10 mouse cellular contexts compared by ENCODE assay signal in the genomic region with DNA sequence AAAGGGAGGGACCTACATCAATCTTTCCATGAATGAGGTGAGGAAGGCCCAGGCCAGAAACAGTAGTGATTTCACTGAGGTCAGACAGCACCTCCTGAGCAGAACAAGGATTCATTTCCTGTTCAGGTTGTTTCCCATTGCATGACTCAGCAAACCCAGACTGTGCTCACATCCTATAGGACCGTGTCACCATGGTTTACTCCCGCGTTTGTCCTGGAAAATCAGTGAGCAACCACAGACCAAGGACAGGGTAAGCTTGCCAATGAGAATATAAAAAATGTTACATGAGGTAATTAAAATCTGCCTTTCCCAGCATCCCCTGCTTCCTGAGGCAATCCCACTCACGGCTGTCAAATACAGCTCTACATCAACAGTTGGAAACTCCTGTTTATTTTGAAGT.
DNase-seq lines count a peak whose midpoint lies in the region; ATAC-seq and TF ChIP-seq lines count a peak whose summit lies in the region.
"Had no signal": no experiment of that assay in that cellular context is flagged by ENCODE, and none has a peak within 500 bp of the region (broad histone marks: within the 10 kb centered on the region; RNA-seq: fewer than 3 reads in every experiment).

No protein-coding gene starts in this region.

- H3K4me2 ChIP-seq in intestine, postnatal 0 days (replicated peaks; ENCODE audit: low read depth), result no peak overlapping the region
- H3K4me2 ChIP-seq in forebrain, embryonic 13.5 days, result no peak overlapping the region
- H3K4me2 ChIP-seq: heart, embryonic 15.5 days had no signal

- no peaks in the 10 kb centered on the region for H3K9me3 ChIP-seq in intestine, postnatal 0 days (ENCODE audit: control insufficient read depth)
- 0 out of 2 replicates have a peak, but pooled peaks cover 4% of the 10 kb centered on the region for H3K9me3 ChIP-seq in forebrain, embryonic 13.5 days (replicated peaks)
- H3K9me3 ChIP-seq: heart, embryonic 15.5 days had no signal

- no peak overlapping the region for H3K4me3 ChIP-seq in intestine, postnatal 0 days (ENCODE audit: low read depth, low read length)
- no peak overlapping the region for H3K4me3 ChIP-seq in forebrain, embryonic 13.5 days
- H3K4me3 ChIP-seq: heart, embryonic 15.5 days; megakaryocyte, embryonic 14.5 days had no signal

- H3K9ac ChIP-seq in intestine, postnatal 0 days (ENCODE audit: low read depth, low read length), result no peak overlapping the region
- no peak overlapping the region for H3K9ac ChIP-seq in forebrain, embryonic 13.5 days
- H3K9ac ChIP-seq: heart, embryonic 15.5 days had no signal

- 0 out of 2 replicates have a peak, but pooled peaks have one; percentile 41 for ATAC-seq in intestine, postnatal 0 days
- no peak for ATAC-seq in forebrain, embryonic 13.5 days

- peak; percentile 58 for DNase-seq in adrenal gland, adult 2 months
- no peak for DNase-seq in adrenal gland, adult 18-20 months (ENCODE audit: low spot score in 2 of 2)
- peak; percentile 3 to 10 for DNase-seq in left cerebral cortex, adult 18-20 months (ENCODE audit: low spot score in 2 of 2)
- DNase-seq in left cerebral cortex, postnatal 10 days (ENCODE audit: extremely low spot score in 1 of 2, low spot score in 2 of 2), result no peak
- peak; percentile 10 for DNase-seq in right cerebral cortex, postnatal 25 days
- DNase-seq in ovary, postnatal 10 days (ENCODE audit: low spot score), result no peak

- TF ChIP-seq CTCF in intestine, postnatal 0 days (IDR thresholded peaks at IDR 0.05; ENCODE audit: low read depth), result no peak

- 63% methylated on average over 4 of the region's 4 CpGs for WGBS in intestine, postnatal 0 days
- WGBS in forebrain, embryonic 13.5 days, result 87% methylated on average over 4 of the region's 4 CpGs

- intact Hi-C loops in left cerebral cortex, postnatal 10 days (cut with DNase I), result no loop called here

- H3K4me1 ChIP-seq in intestine, postnatal 0 days (replicated peaks; ENCODE audit: control insufficient read depth, insufficient read depth, low read length), result no peaks in the 10 kb centered on the region
- H3K4me1 ChIP-seq in forebrain, embryonic 13.5 days, result no peaks in the 10 kb centered on the region
- H3K4me1 ChIP-seq: heart, embryonic 15.5 days had no signal

- H3K36me3 ChIP-seq in intestine, postnatal 0 days (ENCODE audit: control insufficient read depth, insufficient read depth), result no peaks in the 10 kb centered on the region
- no peaks in the 10 kb centered on the region for H3K36me3 ChIP-seq in forebrain, embryonic 13.5 days (ENCODE audit: poor library complexity, severe bottlenecking)
- H3K36me3 ChIP-seq: heart, embryonic 15.5 days had no signal

- no peaks in the 10 kb centered on the region for H3K27me3 ChIP-seq in intestine, postnatal 0 days (replicated peaks; ENCODE audit: control insufficient read depth, insufficient read depth, low read length)
- H3K27me3 ChIP-seq in forebrain, embryonic 13.5 days, result no peaks in the 10 kb centered on the region
- H3K27me3 ChIP-seq: heart, embryonic 15.5 days had no signal

- H3K27ac ChIP-seq in intestine, postnatal 0 days (ENCODE audit: low read depth, low read length), result no peak overlapping the region
- no peak overlapping the region for H3K27ac ChIP-seq in forebrain, embryonic 13.5 days
- H3K27ac ChIP-seq: heart, embryonic 15.5 days had no signal

Comparison
In these comparisons a context has a peak if more than half of its experiments do, and no peak if none do; other contexts are left out.
1. DNase-seq: peak in adrenal gland, adult 2 months (single experiment), left cerebral cortex, adult 18-20 months (2 of 2) and right cerebral cortex, postnatal 25 days (single experiment); none in adrenal gland, adult 18-20 months (0 of 2), left cerebral cortex, postnatal 10 days (0 of 2) and ovary, postnatal 10 days (single experiment).